Mouse (Mus musculus): ENCODE measurements around the gene Wnt5b.
"Not testable (repeated sequence)": the region's sequence is repeated elsewhere in the genome, so short reads cannot be mapped to it uniquely, and the experiment has no call there.

Gene Wnt5b

GRCm38 (mm10) chr6:119449060-119449499 is 95.1 kb downstream of the Wnt5b start:
- no peak for DNase-seq

- no peak for DNase-seq
Measured at GRCm38 (mm10) chr6:119448321-119449059, 95.7 kb downstream of the Wnt5b start.

- DNase-seq = no peak
Measured at GRCm38 (mm10) chr6:119445671-119446607, 98.2 kb downstream of the Wnt5b start.

GRCm38 (mm10) chr6:119443742-119444645 is 100.2 kb downstream of the Wnt5b start:
- DNase-seq = peak; percentile 71

GRCm38 (mm10) chr6:119442729-119443128 is 101.4 kb downstream of the Wnt5b start:
- DNase-seq = not testable (repeated sequence)

- no peak for DNase-seq
Measured at GRCm38 (mm10) chr6:119437894-119438761, 106.0 kb downstream of the Wnt5b start.

GRCm38 (mm10) chr6:119434394-119434793 is 109.8 kb downstream of the Wnt5b start:
- no peak for DNase-seq

- DNase-seq = no peak
Measured at GRCm38 (mm10) chr6:119431751-119432324, 112.3 kb downstream of the Wnt5b start.

- DNase-seq = no peak
Measured at GRCm38 (mm10) chr6:119430508-119430907, 113.6 kb downstream of the Wnt5b start.

- no peak for DNase-seq
Measured at GRCm38 (mm10) chr6:119429311-119429710, 114.8 kb downstream of the Wnt5b start.

GRCm38 (mm10) chr6:119428611-119429010 is 115.5 kb downstream of the Wnt5b start:
- no peak for DNase-seq

GRCm38 (mm10) chr6:119421001-119421400 is 123.1 kb downstream of the Wnt5b start:
- no peak for DNase-seq

GRCm38 (mm10) chr6:119420357-119420756 is 123.8 kb downstream of the Wnt5b start:
- no peak for DNase-seq

GRCm38 (mm10) chr6:119419412-119419811 is 124.7 kb downstream of the Wnt5b start:
- DNase-seq = no peak

GRCm38 (mm10) chr6:119418392-119419251 is 125.5 kb downstream of the Wnt5b start:
- DNase-seq = peak; percentile 18

GRCm38 (mm10) chr6:119417821-119418220 is 126.3 kb downstream of the Wnt5b start:
- DNase-seq = no peak

GRCm38 (mm10) chr6:119417354-119417753 is 126.8 kb downstream of the Wnt5b start, which contains the start of gene Adipor2:
Adipor2 (minus strand) TSS chr6:119417704.
- no peak for DNase-seq

- no peak for DNase-seq
Measured at GRCm38 (mm10) chr6:119416643-119417042, 127.5 kb downstream of the Wnt5b start.

- no peak for DNase-seq
Measured at GRCm38 (mm10) chr6:119414262-119415043, 129.7 kb downstream of the Wnt5b start.

All from cerebellum, adult 11-12 months (tissue).